Mouse (Mus musculus) midbrain, embryonic 11.5 days (tissue): Measurements from ENCODE around the gene 9930021J03Rik. TPM values are rescaled to one million over a fixed set of nuclear protein-coding genes. Genes with fewer than 3 reads are reported as not detected.

ENCODE experiments used
- ATAC-seq: fragments of 200-750 bp; cut with Nextera tagmentation; 2 replicates; pipeline ENCODE4 v1.8.0; 2017; ENCODE audit warnings: moderate TSS enrichment, moderate library complexity; ENCODE audit not compliant: low FRiP score
- DNase-seq: peaks from one replicate; pipeline ENCODE4 v3.0.0; 2015; ENCODE audit warnings: low spot score; ENCODE audit errors: missing footprints
- H3K27ac ChIP-seq: fragments of 300-500 bp; sonication (generic); 2 replicates; pipeline ENCODE4 v1.5.1; 2014; ENCODE audit warnings: low read depth, low read length
- H3K27me3 ChIP-seq: fragments of 300-500 bp; sonication (generic); 2 replicates; pipeline ENCODE4 v1.6.1; 2014; ENCODE audit warnings: mild to moderate bottlenecking, low read length, moderate library complexity, mixed read lengths; ENCODE audit not compliant: control insufficient read depth, insufficient read depth
- H3K36me3 ChIP-seq: fragments of 300-500 bp; sonication (generic); 2 replicates; pipeline ENCODE4 v1.6.1; 2014; ENCODE audit warnings: mild to moderate bottlenecking, low read length, moderate library complexity, mixed read lengths; ENCODE audit not compliant: control insufficient read depth, insufficient read depth
- H3K4me1 ChIP-seq: fragments of 300-500 bp; sonication (generic); 2 replicates; pipeline ENCODE4 v1.6.1; 2014; ENCODE audit warnings: low read length; ENCODE audit not compliant: control insufficient read depth, insufficient read depth
- H3K4me2 ChIP-seq: fragments of 300-500 bp; sonication (generic); 2 replicates; pipeline ENCODE4 v1.6.1; 2014; ENCODE audit warnings: mild to moderate bottlenecking, moderate library complexity
- H3K4me3 ChIP-seq: fragments of 300-500 bp; sonication (generic); 2 replicates; pipeline ENCODE4 v1.5.1; 2014; ENCODE audit warnings: low read depth, low read length
- H3K9ac ChIP-seq: fragments of 300-500 bp; sonication (generic); 2 replicates; pipeline ENCODE4 v1.6.1; 2014; ENCODE audit warnings: low read length
- H3K9me3 ChIP-seq: fragments of 300-500 bp; sonication (generic); 2 replicates; pipeline ENCODE4 v1.6.1; 2016; ENCODE audit warnings: low read length; ENCODE audit not compliant: control insufficient read depth
- WGBS: fragments of 180-500 bp; shearing (Covaris S2); extraction: QIAGEN DNeasy Blood & Tissue Kit; methylation state at CpG from one replicate; pipeline ENCODE4 v1.1.7; 2014; 5-methylcytosine and 5-hydroxymethylcytosine counted together
- polyA plus RNA-seq: library from polyadenylated mRNA; unstranded; fragments of >200 nt; fragmentation: Nextera tagmentation; extraction: Ambion mirVana; gene quantifications from 2 replicates; pipeline ENCODE4 v1.2.1, GENCODE M21; 2014

The 9930021J03Rik gene
- polyA plus RNA-seq = 7.7 and 8.0 TPM in 2 replicates

DNA sequence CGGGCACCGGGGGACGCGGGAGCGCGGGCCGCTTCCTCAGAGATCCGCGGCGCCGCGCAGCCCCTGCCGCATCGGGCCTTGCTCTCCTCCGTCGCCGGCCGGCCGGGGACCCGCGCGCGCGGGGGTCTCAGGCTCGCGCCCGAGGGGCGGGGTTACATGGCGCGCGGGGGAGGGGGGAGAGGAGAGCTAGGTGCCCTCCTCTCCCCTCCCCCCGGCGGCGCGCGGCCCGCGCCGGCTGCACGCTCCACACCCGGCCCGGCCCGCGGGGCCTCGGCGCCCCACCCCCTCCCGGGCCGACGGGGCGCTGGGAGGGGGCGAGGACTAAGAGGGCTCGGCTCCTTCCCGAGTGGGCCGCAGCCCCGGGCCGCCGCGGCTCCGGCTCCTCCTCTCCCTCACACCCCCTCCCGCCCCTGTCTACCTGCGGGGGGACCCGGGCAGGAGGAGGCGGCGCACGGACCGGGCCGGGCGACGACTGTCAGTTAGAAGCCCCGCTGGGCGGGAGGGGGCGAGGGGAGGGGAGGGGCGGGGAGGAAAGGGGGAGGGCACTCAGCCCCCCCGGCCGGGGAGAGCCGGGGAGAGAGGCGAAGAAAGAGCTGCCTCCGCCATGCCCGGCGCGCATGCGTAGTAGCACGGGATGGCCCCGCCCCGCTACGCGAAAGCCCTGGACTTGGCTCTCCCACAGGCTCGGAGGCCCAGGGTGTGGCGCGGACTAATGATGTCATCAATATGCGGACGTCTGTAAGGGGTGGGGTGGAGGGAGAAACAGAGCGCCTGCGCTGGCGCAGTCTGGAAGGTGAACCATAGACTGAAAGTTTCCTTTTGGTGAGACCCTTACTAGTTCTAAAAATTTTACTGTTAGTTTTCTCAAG lies at the start of gene 9930021J03Rik:
Gene 9930021J03Rik (minus strand): TSS at position 73 of the 869 bp plus-strand sequence.
- H3K4me1 ChIP-seq = peaks cover 10% of the 10 kb centered on the region
- no peaks in the 10 kb centered on the region for H3K9me3 ChIP-seq
- H3K9ac ChIP-seq = peak within 1 kb of the TSS; percentile 91
- H3K4me3 ChIP-seq = peak within 1 kb of the TSS; percentile 93
- ATAC-seq = peak; percentile 94
- peaks cover 6% of the 10 kb centered on the region; the same call in 1 of the 2 replicates for H3K36me3 ChIP-seq
- no peaks in the 10 kb centered on the region for H3K27me3 ChIP-seq
- 1% methylated on average over 53 of the region's 95 CpGs for WGBS
- H3K27ac ChIP-seq = peak within 1 kb of the TSS; percentile 91
- peak; percentile 100 for DNase-seq
- H3K4me2 ChIP-seq = peak within 1 kb of the TSS; percentile 86

DNA sequence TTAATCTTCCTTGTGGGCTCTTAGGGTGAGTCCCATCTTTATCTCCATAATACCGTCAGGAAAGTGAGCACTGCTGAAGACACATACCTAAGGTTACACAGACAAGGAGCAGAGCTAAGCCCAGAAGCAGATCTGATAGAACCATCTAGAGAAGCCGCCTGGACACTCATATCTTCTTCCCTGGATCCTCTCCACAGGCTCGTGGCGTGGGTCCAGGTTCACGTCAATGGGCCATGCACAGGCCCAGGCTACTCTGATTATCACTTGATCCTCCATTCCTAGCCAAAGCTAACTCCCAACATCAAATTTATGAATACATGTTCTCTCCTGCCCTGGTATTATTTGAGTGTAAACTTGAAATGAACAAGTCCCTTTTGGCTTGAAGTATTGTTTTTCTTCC lies 47.9 kb upstream of the 9930021J03Rik start:
- Histone ChIP-seq H3K4me1 (no peaks in the 10 kb centered on the region), H3K4me3 (no peak overlapping the region), H3K9ac (no peak overlapping the region), H3K27me3 (no peaks in the 10 kb centered on the region), H3K36me3 (no peaks in the 10 kb centered on the region), H3K4me2 (no peak overlapping the region), H3K9me3 (no peaks in the 10 kb centered on the region), H3K27ac (no peak overlapping the region)
- no peak for ATAC-seq
- WGBS = 90% methylated on average over 5 of the region's 5 CpGs
- no peak for DNase-seq

GRCm38 (mm10) chr19:29851036-29851690 lies 45.4 kb upstream of the 9930021J03Rik start:
- Histone ChIP-seq H3K9me3 (no peaks in the 10 kb centered on the region), H3K27ac (no peak overlapping the region), H3K4me1 (no peaks in the 10 kb centered on the region), H3K36me3 (no peaks in the 10 kb centered on the region), H3K4me3 (no peak overlapping the region), H3K4me2 (no peak overlapping the region), H3K27me3 (no peaks in the 10 kb centered on the region), H3K9ac (no peak overlapping the region)
- no peak for ATAC-seq
- no peak for DNase-seq
- WGBS = 44% methylated on average over 12 of the region's 12 CpGs

- ATAC-seq (no peak), DNase-seq (no peak)
- WGBS = 86% methylated on average over 11 of the region's 11 CpGs
- H3K4me3 ChIP-seq = no peak overlapping the region
- no peak overlapping the region for H3K27ac ChIP-seq
- no peaks in the 10 kb centered on the region for H3K9me3 ChIP-seq
- no peak overlapping the region for H3K9ac ChIP-seq
- no peaks in the 10 kb centered on the region for H3K27me3 ChIP-seq
- H3K4me1 ChIP-seq = no peaks in the 10 kb centered on the region
- H3K4me2 ChIP-seq = no peak overlapping the region
- H3K36me3 ChIP-seq = no peaks in the 10 kb centered on the region
These were observed 44.2 kb upstream of the 9930021J03Rik start for GRCm38 (mm10) chr19:29849924-29850551.

DNA sequence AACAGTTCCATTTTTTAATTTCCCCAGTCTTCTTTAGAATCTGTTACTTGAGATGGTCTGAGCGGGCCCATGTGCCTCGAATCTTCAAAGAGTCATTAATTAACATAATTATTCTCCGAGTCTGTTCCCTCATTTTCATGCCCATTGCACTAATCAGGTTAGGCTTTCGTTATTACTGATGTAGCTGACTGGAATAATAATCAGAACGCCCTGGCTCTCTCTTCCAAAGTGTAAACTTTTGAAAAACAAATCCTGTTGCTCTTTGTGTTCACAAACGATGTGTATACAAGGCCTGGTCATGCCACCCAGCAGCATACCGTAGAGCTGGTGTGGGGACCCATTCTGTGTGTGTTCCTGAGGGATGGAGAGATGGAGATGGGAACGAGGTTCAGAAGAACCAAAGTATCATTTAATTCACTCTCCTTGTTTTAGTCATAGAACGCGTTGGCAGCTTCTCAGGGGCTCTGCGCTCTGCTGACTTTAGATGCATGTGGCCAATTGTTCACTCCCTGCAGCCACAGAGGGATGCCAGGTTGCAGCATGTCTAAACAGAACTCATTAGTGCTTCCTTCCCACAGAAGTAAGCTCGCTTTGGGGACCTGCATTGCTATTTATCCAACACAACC lies 38.4 kb upstream of the 9930021J03Rik start:
- Histone ChIP-seq H3K27ac (no peak overlapping the region; the same call in 1 of the 2 replicates), H3K9ac (no peak overlapping the region), H3K4me2 (no peak overlapping the region), H3K4me3 (no peak overlapping the region), H3K36me3 (no peaks in the 10 kb centered on the region), H3K27me3 (no peaks in the 10 kb centered on the region), H3K4me1 (peaks cover 2% of the 10 kb centered on the region; the same call in 1 of the 2 replicates), H3K9me3 (no peaks in the 10 kb centered on the region)
- WGBS = 57% methylated on average over 12 of the region's 12 CpGs
- ATAC-seq (no peak), DNase-seq (no peak)

DNA sequence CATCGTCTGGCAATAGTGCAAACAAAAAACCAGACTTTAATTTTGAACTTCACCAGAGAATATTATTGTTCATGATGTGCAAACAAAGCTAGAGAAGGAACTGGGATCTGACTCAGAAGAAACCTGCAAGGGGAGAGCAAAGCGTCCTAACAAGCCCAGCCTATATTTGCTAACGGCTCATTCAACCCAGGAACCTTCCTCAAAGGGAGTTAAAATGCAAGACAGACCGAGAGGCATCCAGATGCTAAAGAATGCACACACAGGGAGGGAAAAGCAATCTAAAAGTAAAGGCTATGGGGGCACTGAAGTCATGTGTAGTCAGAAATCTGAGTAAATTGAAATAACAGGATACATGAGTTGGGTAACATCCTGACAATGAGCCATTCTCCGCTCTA lies 37.8 kb upstream of the 9930021J03Rik start:
- WGBS = 50% methylated on average over 5 of the region's 5 CpGs
- no peak overlapping the region; the same call in 1 of the 2 replicates for H3K27ac ChIP-seq
- no peak overlapping the region for H3K9ac ChIP-seq
- no peak overlapping the region for H3K4me3 ChIP-seq
- ATAC-seq = no peak
- no peak for DNase-seq
- H3K4me1 ChIP-seq = peaks cover 2% of the 10 kb centered on the region; the same call in 1 of the 2 replicates
- H3K27me3 ChIP-seq = no peaks in the 10 kb centered on the region
- H3K4me2 ChIP-seq = no peak overlapping the region
- H3K9me3 ChIP-seq = no peaks in the 10 kb centered on the region
- H3K36me3 ChIP-seq = no peaks in the 10 kb centered on the region

GRCm38 (mm10) chr19:29842973-29843372 lies 37.2 kb upstream of the 9930021J03Rik start:
- H3K36me3 ChIP-seq = no peaks in the 10 kb centered on the region
- no peak for DNase-seq
- no peak overlapping the region for H3K4me3 ChIP-seq
- no peaks in the 10 kb centered on the region for H3K9me3 ChIP-seq
- WGBS = 87% methylated on average over 8 of the region's 8 CpGs
- H3K9ac ChIP-seq = no peak overlapping the region
- ATAC-seq = no peak
- no peaks in the 10 kb centered on the region for H3K27me3 ChIP-seq
- H3K27ac ChIP-seq = no peak overlapping the region
- peaks cover 2% of the 10 kb centered on the region; the same call in 1 of the 2 replicates for H3K4me1 ChIP-seq
- no peak overlapping the region for H3K4me2 ChIP-seq

DNA sequence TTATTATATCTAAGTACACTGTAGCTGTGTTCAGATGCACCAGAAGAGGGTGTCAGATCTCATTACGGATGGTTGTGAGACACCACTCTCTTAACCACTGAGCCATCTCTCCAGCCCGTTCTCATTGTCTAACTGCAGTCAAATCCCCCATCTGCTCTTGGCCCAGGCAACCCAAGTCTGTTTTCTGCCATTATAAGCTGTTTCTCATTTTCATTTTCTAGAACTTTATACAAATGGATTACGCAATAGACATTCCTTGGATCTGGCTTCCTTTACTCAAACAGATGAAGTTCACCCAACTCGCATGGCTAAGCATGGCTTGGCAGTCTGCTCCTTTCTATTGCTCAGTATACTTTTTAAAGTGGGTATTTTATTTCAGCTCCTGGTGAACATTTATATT lies 34.9 kb upstream of the 9930021J03Rik start:
- H3K9ac ChIP-seq = no peak overlapping the region
- H3K4me3 ChIP-seq = no peak overlapping the region
- no peaks in the 10 kb centered on the region for H3K36me3 ChIP-seq
- no peak for DNase-seq
- H3K27me3 ChIP-seq = no peaks in the 10 kb centered on the region
- no peak overlapping the region for H3K4me2 ChIP-seq
- peaks cover 2% of the 10 kb centered on the region; the same call in 1 of the 2 replicates for H3K4me1 ChIP-seq
- H3K9me3 ChIP-seq = no peaks in the 10 kb centered on the region
- no peak overlapping the region for H3K27ac ChIP-seq
- 95% methylated on average over 4 of the region's 4 CpGs for WGBS
- ATAC-seq = no peak
